ENCODE assay signal across 32 mouse cellular contexts in genomic region chrX:18618581-18618980, GRCm38 (mm10).
"Had no signal": no experiment of that assay in that cellular context is flagged by ENCODE, and none has a peak within 500 bp of the region (broad histone marks: within the 10 kb centered on the region; RNA-seq: fewer than 3 reads in every experiment).

No protein-coding gene starts in this region.

- H3K27me3 ChIP-seq: limb, embryonic 12.5 days; limb, embryonic 13.5 days; limb, embryonic 15.5 days; liver, embryonic 12.5 days; liver, embryonic 13.5 days; liver, embryonic 15.5 days; lung, embryonic 15.5 days; megakaryocyte, embryonic 14.5 days; midbrain, embryonic 12.5 days; midbrain, embryonic 13.5 days; midbrain, embryonic 15.5 days; neural tube, embryonic 12.5 days had no signal

- H3K36me3 ChIP-seq: limb, embryonic 10.5 days; limb, embryonic 12.5 days; limb, embryonic 13.5 days; limb, embryonic 15.5 days; liver, embryonic 12.5 days; liver, embryonic 13.5 days; liver, embryonic 15.5 days; lung, embryonic 15.5 days; midbrain, embryonic 10.5 days; midbrain, embryonic 12.5 days; midbrain, embryonic 13.5 days; midbrain, embryonic 15.5 days; neural tube, embryonic 12.5 days had no signal

- H3K9ac ChIP-seq: limb, embryonic 12.5 days; limb, embryonic 13.5 days; limb, embryonic 15.5 days; liver, embryonic 12.5 days; liver, embryonic 13.5 days; liver, embryonic 14.5 days; liver, embryonic 15.5 days; liver, postnatal 0 days; lung, embryonic 14.5 days; lung, embryonic 15.5 days; midbrain, embryonic 12.5 days; midbrain, embryonic 13.5 days; midbrain, embryonic 15.5 days; neural tube, embryonic 12.5 days had no signal

- H3K4me2 ChIP-seq: limb, embryonic 12.5 days; limb, embryonic 13.5 days; limb, embryonic 15.5 days; liver, embryonic 11.5 days; liver, embryonic 12.5 days; liver, embryonic 13.5 days; liver, embryonic 15.5 days; lung, embryonic 14.5 days; lung, embryonic 15.5 days; midbrain, embryonic 11.5 days; midbrain, embryonic 12.5 days; midbrain, embryonic 13.5 days; midbrain, embryonic 15.5 days; neural tube, embryonic 12.5 days had no signal

- H3K27ac ChIP-seq: limb, embryonic 10.5 days; limb, embryonic 12.5 days; limb, embryonic 13.5 days; limb, embryonic 15.5 days; liver, embryonic 12.5 days; liver, embryonic 13.5 days; liver, embryonic 14.5 days; liver, embryonic 15.5 days; lung, embryonic 15.5 days; macrophage; midbrain, embryonic 10.5 days; midbrain, embryonic 12.5 days; midbrain, embryonic 13.5 days; midbrain, embryonic 15.5 days; neural tube, embryonic 12.5 days had no signal

- DNase-seq: left cerebral cortex, postnatal 4 days; liver; liver, embryonic 13.5 days; liver, postnatal 0 days; lung, adult 18-20 months; lung, adult 2 months; lung, embryonic 14.5 days; lung, postnatal 10 days; lung, postnatal 14 days; lung, postnatal 36 days; lung, postnatal 4 days; midbrain, embryonic 14.5 days had no signal

- H3K9me3 ChIP-seq: limb, embryonic 10.5 days; limb, embryonic 12.5 days; limb, embryonic 13.5 days; limb, embryonic 15.5 days; liver, embryonic 12.5 days; liver, embryonic 13.5 days; liver, embryonic 15.5 days; lung, embryonic 15.5 days; megakaryocyte, embryonic 14.5 days; midbrain, embryonic 10.5 days; midbrain, embryonic 12.5 days; midbrain, embryonic 13.5 days; midbrain, embryonic 15.5 days; neural tube, embryonic 12.5 days had no signal

- H3K4me3 ChIP-seq: limb, embryonic 10.5 days; limb, embryonic 12.5 days; limb, embryonic 13.5 days; limb, embryonic 15.5 days; liver, embryonic 12.5 days; liver, embryonic 13.5 days; liver, embryonic 15.5 days; lung, embryonic 15.5 days; megakaryocyte, embryonic 14.5 days; midbrain, embryonic 10.5 days; midbrain, embryonic 12.5 days; midbrain, embryonic 13.5 days; midbrain, embryonic 15.5 days; myocyte; neural tube, embryonic 12.5 days had no signal

- H3K4me1 ChIP-seq: limb, embryonic 10.5 days; limb, embryonic 12.5 days; limb, embryonic 13.5 days; limb, embryonic 15.5 days; liver, embryonic 12.5 days; liver, embryonic 13.5 days; liver, embryonic 15.5 days; lung, embryonic 15.5 days; megakaryocyte, embryonic 14.5 days; midbrain, embryonic 10.5 days; midbrain, embryonic 12.5 days; midbrain, embryonic 13.5 days; midbrain, embryonic 15.5 days; neural tube, embryonic 12.5 days had no signal

- ATAC-seq: liver, embryonic 12.5 days; liver, postnatal 0 days; lung, postnatal 0 days; midbrain, embryonic 13.5 days; midbrain, embryonic 15.5 days; midbrain, embryonic 16.5 days had no signal
